Mouse (Mus musculus) layer of hippocampus, postnatal 25 days (tissue): Measurements from ENCODE around the gene Fto. TPM values are rescaled to one million over a fixed set of nuclear protein-coding genes. Genes with fewer than 3 reads are reported as not detected.

Experiments
- DNase-seq, 2 experiments: peaks; one replicate each; pipeline ENCODE4 v3.0.0; 2022; ENCODE audit warnings: mixed read lengths in 2 of 2, low spot score in 1 of 2; ENCODE audit errors: extremely low spot score in 1 of 2
- total RNA-seq, 2 experiments: library from RNA; stranded (reverse); gene quantifications; 2 replicates each; pipeline ENCODE4 v1.2.3; 2021

Gene Fto
- total RNA-seq, 2 experiments from 2014 or later: 138 TPM

DNA sequence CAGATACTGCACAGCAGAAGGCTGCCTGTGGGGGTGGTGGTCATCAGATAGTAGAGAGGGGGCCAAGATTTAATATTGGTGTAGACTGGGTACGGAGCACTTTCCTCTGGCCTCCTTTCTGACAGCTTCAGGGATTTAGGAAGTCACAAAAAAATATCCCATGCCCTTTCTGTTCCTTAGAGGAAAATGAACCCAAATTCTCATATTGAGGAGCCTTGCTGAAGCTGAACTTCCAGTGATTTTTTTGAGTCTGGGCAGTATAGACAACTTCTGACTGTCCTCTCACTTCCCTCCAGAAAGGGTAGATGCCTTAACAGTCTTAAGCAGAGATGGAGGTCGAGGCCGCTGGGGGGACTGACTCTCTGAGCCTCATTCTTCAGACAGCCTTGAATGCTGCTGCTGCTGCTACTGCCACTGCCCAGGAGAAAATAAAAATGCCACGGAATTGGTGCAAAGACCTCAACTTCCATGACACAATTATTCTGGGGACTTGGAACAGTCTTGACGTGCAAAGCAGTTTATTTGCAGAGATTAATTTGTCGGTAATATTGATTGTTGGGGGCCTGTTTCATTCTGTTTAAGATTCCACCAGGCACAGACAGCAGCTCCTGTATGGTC is 398.8 kb downstream of the Fto start:
- DNase-seq: no peak

DNA sequence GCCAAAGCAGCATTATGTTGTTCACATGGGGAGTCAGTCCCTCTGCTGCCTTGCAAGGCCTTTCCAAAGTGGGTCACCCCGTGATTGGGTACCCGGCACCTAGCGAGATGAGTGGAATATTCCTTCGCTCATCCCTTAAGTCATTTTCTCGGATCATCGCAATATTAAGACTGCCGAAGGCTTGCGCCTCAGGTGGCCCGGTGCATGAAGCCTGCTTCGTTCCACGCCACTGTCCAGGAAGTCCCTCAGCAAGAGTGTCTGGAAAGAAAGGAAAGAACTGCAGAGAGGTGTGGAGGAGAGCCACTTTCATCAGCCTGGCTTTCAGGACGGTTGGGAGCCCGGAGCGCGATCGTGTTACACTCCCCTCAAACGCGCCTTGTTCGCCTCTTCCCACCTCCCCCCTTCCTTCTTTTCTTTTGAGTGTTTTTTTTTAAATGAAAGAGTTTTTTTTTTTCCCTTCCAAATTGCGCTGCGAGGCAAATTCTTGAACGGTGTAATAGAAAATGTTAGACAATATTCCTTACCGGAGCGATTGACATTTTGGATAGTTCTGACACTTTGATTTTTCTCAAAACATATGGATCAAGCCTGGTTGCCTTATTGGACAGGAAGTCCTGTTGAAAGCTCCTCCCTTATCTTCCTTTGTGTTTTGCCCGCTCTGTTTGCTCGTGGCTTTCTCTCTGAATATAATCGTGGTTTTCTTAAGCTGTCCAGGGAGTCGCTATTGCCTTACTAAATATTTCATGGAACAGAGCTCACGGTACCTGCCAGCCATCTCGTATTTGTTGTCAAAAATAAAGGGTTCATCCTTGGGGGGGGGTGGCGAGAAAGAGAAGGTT is 399.6 kb downstream of the Fto start:
- DNase-seq: no peak

DNA sequence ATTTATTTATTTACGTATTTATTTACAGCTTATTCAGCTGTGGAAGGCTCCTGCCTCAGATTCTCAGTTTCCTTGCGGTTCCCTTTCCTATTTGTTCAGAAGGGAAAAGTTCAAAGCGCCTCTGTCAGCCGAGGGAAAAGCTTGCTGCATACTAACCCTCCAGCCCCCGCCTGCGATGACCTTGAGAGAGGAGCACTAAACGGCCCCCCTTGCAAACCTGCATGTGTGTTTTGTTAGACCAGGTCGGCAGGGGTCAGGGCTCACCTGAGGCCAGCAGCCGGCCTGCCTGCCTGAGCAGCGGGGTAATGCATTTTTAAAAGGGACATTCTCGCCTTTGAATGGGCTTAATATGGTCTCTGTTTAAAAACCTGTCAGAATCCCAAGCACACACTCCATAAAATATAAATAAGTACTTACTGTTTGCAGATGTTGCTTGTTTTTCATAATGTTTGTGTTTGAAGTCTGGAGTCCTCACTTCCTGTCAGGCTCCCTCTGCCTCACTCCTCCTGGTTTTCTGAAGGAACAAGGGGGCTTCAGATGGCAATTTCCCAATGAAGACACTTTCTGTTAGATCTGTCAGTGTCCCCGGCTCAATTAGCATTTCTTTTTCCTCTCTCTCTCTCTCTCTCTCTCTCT is 400.5 kb downstream of the Fto start:
- DNase-seq: no peak

DNA sequence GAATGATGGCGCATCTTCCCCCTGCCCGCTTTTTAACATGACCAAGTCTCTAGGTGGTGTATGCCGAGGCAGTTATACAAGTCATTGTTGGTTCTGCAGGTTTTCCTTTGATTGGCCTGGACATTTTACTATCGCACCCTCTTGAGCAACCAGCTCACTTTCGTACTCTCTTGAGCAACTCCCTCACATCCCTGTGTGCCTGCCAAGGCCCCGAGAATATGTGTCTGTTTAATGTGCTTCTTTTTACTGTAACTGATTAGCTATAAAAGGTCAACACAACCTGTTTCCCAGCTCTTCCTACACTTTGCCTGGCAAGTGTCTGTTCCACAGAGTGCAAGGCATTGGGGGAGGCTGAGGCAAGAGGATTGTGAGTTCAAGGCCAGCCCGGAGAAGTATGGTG is 401.4 kb downstream of the Fto start:
- no peak for DNase-seq

DNA sequence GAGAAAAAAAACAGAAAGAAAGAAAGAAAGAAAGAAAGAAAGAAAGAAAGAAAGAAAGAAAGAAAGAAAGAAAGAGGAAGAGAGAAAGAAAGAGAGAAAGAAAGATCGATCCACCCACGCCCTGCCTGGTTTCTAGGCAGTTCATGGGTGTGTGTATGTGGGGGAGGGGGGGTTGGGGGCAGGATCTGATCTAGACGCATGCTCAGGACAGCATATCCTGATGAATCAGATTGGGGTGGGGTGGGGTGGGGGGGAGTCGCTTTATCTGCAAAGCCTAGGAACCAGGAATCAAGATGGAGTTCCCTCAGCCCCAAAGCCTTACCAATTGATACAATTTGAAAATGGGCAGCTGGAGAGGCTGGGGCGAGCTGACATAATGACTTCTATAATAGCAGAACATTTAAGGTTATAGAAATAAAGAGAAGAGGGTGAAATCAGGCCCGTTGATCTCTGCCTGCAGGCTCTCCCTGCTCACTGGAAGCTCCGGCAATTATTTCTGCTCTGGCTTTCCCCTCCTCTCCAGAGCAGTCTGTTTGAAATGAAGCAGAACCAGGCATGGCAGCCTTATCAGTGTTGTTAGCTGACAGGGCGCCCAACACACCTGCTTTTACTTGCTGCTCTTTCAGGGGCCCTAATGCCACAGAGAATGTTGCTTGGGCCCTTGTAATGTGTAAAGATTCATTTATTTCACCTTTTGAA is 402.2 kb downstream of the Fto start:
- no peak for DNase-seq

Other genes with a start within 250 kb of the Fto start
- gene Rbl2, start 243.5 kb upstream of the Fto start, total RNA-seq: 10 to 100 TPM; 35.7 to 38.4 TPM
- 10 to 100 TPM; 88.4 to 92.4 TPM for gene Aktip, start 113.5 kb upstream of the Fto start, total RNA-seq
- gene Rpgrip1l, start 263 bp upstream of the Fto start, total RNA-seq: 10 to 100 TPM; 21.7 to 21.8 TPM